Mouse (Mus musculus): ENCODE data around the gene Bcl3. TPM values are rescaled to one million over a fixed set of nuclear protein-coding genes. Genes with fewer than 3 reads are reported as not detected.

Bcl3 gene
- polyA plus RNA-seq, 1 experiment from 2014 or later, result 1.1 TPM

DNA sequence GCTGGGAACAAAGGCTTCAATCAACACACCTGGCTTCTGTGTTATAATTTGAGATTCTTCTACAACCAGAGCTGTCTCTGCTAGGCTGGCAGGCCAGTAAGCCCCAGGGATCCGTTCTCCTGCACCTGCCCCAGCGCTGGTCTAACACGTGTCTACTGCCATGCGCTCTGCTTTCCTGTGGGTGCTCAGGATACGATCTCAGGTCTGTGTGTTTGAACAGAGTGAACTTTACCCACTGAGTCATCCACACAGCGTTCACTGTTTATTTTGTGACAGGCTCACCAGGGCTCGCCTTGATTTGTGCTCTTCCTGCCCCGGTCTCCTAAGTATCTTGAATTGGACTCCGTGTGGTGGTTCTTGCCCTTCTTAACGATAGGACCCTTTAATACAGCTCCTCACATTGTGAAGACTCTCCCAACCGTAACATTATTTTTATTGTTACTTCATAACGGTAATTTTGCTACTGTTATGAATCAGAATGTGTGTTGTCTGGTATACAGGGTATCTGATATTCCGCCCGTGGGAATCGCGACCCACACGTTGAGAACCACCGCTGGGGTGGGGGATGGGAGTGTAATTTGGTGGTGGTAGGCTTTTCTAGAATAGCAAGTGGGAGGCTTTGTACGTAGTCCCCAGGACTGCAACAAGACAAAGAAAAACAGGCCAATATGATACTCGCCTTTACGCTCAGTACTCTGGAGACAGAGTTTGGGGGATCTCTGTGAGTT lies 19.3 kb upstream of the Bcl3 start:
- Histone ChIP-seq H3K4me1 (replicated peaks; ENCODE audit: control insufficient read depth, insufficient read depth, low read length) (0 out of 2 replicates have a peak, but pooled peaks cover 2% of the 10 kb centered on the region), H3K27ac (ENCODE audit: low read depth, low read length) (no peak overlapping the region), H3K9me3 (ENCODE audit: control insufficient read depth, low read length) (no peaks in the 10 kb centered on the region), H3K27me3 (ENCODE audit: control insufficient read depth, insufficient read depth, low read length) (0 out of 2 replicates have a peak, but pooled peaks cover 2% of the 10 kb centered on the region), H3K4me3 (ENCODE audit: low read depth, low read length) (no peak overlapping the region), H3K9ac (ENCODE audit: low read length) (no peak overlapping the region), H3K36me3 (ENCODE audit: control insufficient read depth, insufficient read depth, low read length) (no peaks in the 10 kb centered on the region), H3K4me2 (ENCODE audit: low read depth, low read length, severe bottlenecking) (no peak overlapping the region)
- no peak for ATAC-seq (replicated peaks; ENCODE audit: low FRiP score)
- WGBS, result 83% methylated on average over 21 of the region's 21 CpGs
- DNase-seq (ENCODE audit: low spot score), result peak; percentile 46

- no peak overlapping the region for H3K4me2 ChIP-seq (ENCODE audit: low read depth, low read length, severe bottlenecking)
- no peak overlapping the region for H3K4me3 ChIP-seq (ENCODE audit: low read depth, low read length)
- no peak for DNase-seq (ENCODE audit: low spot score)
- no peak for ATAC-seq (replicated peaks; ENCODE audit: low FRiP score)
- H3K27me3 ChIP-seq (ENCODE audit: control insufficient read depth, insufficient read depth, low read length), result 0 out of 2 replicates have a peak, but pooled peaks cover 2% of the 10 kb centered on the region
- no peaks in the 10 kb centered on the region for H3K9me3 ChIP-seq (ENCODE audit: control insufficient read depth, low read length)
- 0 out of 2 replicates have a peak, but pooled peaks cover 2% of the 10 kb centered on the region for H3K4me1 ChIP-seq (replicated peaks; ENCODE audit: control insufficient read depth, insufficient read depth, low read length)
- 82% methylated on average over 3 of the region's 3 CpGs for WGBS
- no peak overlapping the region for H3K9ac ChIP-seq (ENCODE audit: low read length)
- no peaks in the 10 kb centered on the region for H3K36me3 ChIP-seq (ENCODE audit: control insufficient read depth, insufficient read depth, low read length)
- H3K27ac ChIP-seq (ENCODE audit: low read depth, low read length), result no peak overlapping the region
Measured at GRCm38 (mm10) chr7:19840936-19841335, 18.4 kb upstream of the Bcl3 start.

- 77% methylated on average over 4 of the region's 4 CpGs for WGBS
- no peak overlapping the region for H3K4me3 ChIP-seq (ENCODE audit: low read depth, low read length)
- ATAC-seq (replicated peaks; ENCODE audit: low FRiP score) (no peak), DNase-seq (ENCODE audit: low spot score) (no peak)
- H3K4me2 ChIP-seq (ENCODE audit: low read depth, low read length, severe bottlenecking), result no peak overlapping the region
- no peaks in the 10 kb centered on the region for H3K9me3 ChIP-seq (ENCODE audit: control insufficient read depth, low read length)
- H3K4me1 ChIP-seq (replicated peaks; ENCODE audit: control insufficient read depth, insufficient read depth, low read length), result 0 out of 2 replicates have a peak, but pooled peaks cover 2% of the 10 kb centered on the region
- H3K27ac ChIP-seq (ENCODE audit: low read depth, low read length), result no peak overlapping the region
- H3K27me3 ChIP-seq (ENCODE audit: control insufficient read depth, insufficient read depth, low read length), result 0 out of 2 replicates have a peak, but pooled peaks cover 2% of the 10 kb centered on the region
- no peaks in the 10 kb centered on the region for H3K36me3 ChIP-seq (ENCODE audit: control insufficient read depth, insufficient read depth, low read length)
- no peak overlapping the region for H3K9ac ChIP-seq (ENCODE audit: low read length)
Measured at GRCm38 (mm10) chr7:19840371-19840770, 17.8 kb upstream of the Bcl3 start.

GRCm38 (mm10) chr7:19836843-19837242 lies 14.3 kb upstream of the Bcl3 start:
- Histone ChIP-seq H3K27me3 (ENCODE audit: control insufficient read depth, insufficient read depth, low read length) (no peaks in the 10 kb centered on the region), H3K4me2 (ENCODE audit: low read depth, low read length, severe bottlenecking) (no peak overlapping the region), H3K4me3 (ENCODE audit: low read depth, low read length) (no peak overlapping the region), H3K27ac (ENCODE audit: low read depth, low read length) (no peak overlapping the region), H3K36me3 (ENCODE audit: control insufficient read depth, insufficient read depth, low read length) (no peaks in the 10 kb centered on the region), H3K9ac (ENCODE audit: low read length) (no peak overlapping the region), H3K4me1 (replicated peaks; ENCODE audit: control insufficient read depth, insufficient read depth, low read length) (no peaks in the 10 kb centered on the region), H3K9me3 (ENCODE audit: control insufficient read depth, low read length) (no peaks in the 10 kb centered on the region)
- DNase-seq (ENCODE audit: low spot score) (no peak), ATAC-seq (replicated peaks; ENCODE audit: low FRiP score) (no peak)
- WGBS, result 66% methylated on average over 3 of the region's 3 CpGs

GRCm38 (mm10) chr7:19834055-19834454 lies 11.5 kb upstream of the Bcl3 start:
- DNase-seq (ENCODE audit: low spot score) (no peak), ATAC-seq (replicated peaks; ENCODE audit: low FRiP score) (no peak)
- no peak overlapping the region for H3K4me3 ChIP-seq (ENCODE audit: low read depth, low read length)
- WGBS, result 62% methylated on average over 3 of the region's 3 CpGs
- H3K27me3 ChIP-seq (ENCODE audit: control insufficient read depth, insufficient read depth, low read length), result no peaks in the 10 kb centered on the region
- no peaks in the 10 kb centered on the region for H3K36me3 ChIP-seq (ENCODE audit: control insufficient read depth, insufficient read depth, low read length)
- no peak overlapping the region for H3K4me2 ChIP-seq (ENCODE audit: low read depth, low read length, severe bottlenecking)
- H3K9me3 ChIP-seq (ENCODE audit: control insufficient read depth, low read length), result no peaks in the 10 kb centered on the region
- no peak overlapping the region for H3K9ac ChIP-seq (ENCODE audit: low read length)
- H3K27ac ChIP-seq (ENCODE audit: low read depth, low read length), result no peak overlapping the region
- 0 out of 2 replicates have a peak, but pooled peaks cover 2% of the 10 kb centered on the region for H3K4me1 ChIP-seq (replicated peaks; ENCODE audit: control insufficient read depth, insufficient read depth, low read length)

- no peak overlapping the region for H3K4me2 ChIP-seq (ENCODE audit: low read depth, low read length, severe bottlenecking)
- H3K4me1 ChIP-seq (replicated peaks; ENCODE audit: control insufficient read depth, insufficient read depth, low read length), result 0 out of 2 replicates have a peak, but pooled peaks cover 2% of the 10 kb centered on the region
- no peaks in the 10 kb centered on the region for H3K36me3 ChIP-seq (ENCODE audit: control insufficient read depth, insufficient read depth, low read length)
- no peak overlapping the region for H3K27ac ChIP-seq (ENCODE audit: low read depth, low read length)
- H3K9me3 ChIP-seq (ENCODE audit: control insufficient read depth, low read length), result no peaks in the 10 kb centered on the region
- 56% methylated on average over 9 of the region's 9 CpGs for WGBS
- DNase-seq (ENCODE audit: low spot score) (no peak), ATAC-seq (replicated peaks; ENCODE audit: low FRiP score) (no peak)
- no peak overlapping the region for H3K9ac ChIP-seq (ENCODE audit: low read length)
- H3K4me3 ChIP-seq (ENCODE audit: low read depth, low read length), result no peak overlapping the region
- H3K27me3 ChIP-seq (ENCODE audit: control insufficient read depth, insufficient read depth, low read length), result no peaks in the 10 kb centered on the region
Measured at GRCm38 (mm10) chr7:19831837-19832236, 9.3 kb upstream of the Bcl3 start.

DNA sequence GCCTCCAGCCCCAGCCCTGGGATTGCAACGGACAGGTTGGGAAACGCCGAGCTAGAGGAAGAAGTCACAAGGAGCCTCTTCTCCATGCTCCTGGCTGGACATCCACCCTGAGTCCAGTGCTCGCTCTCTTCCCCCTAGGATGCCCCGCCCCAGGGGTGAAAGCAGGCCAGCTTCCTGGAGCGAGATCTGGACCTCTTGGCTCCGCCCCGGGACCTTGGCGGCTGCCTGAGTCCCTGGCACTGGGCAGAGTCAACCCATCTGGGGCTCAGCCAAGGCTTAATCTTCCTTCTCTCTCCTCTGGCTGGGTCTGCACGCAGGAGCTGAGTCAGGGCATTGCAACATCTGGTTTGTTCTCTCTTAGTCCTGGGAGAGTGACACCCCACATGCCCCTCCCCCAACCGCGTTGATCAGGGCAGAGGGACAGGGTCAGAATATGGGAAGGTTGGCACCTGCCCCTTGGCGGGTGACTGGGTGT lies 8.1 kb upstream of the Bcl3 start:
- H3K27me3 ChIP-seq (ENCODE audit: control insufficient read depth, insufficient read depth, low read length), result no peaks in the 10 kb centered on the region

DNA sequence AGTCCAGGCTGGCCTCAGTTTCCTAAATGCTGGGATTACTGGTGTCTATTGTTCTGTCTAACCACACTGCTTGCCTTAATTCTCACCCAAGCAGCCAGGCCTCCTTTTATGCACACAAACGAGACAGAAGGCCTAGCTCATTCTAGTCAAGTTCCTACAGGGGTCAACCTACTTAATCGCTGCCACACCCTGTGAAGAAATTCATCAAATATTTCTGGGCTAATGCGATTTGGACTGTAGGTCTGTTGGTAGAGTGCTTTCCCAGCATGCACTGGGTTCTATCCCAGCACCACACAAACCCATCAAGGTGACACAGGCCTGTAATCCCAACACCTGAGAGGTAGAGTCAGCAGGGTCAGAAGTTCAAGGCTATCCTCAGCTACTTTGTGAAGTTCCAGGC lies 7.1 kb upstream of the Bcl3 start:
- WGBS, result 78% methylated on average over 3 of the region's 3 CpGs

More for the DNA sequence above, 8.1 kb upstream of the Bcl3 start:
- H3K36me3 ChIP-seq (ENCODE audit: control insufficient read depth, insufficient read depth, low read length), result no peaks in the 10 kb centered on the region
- H3K4me1 ChIP-seq (replicated peaks; ENCODE audit: control insufficient read depth, insufficient read depth, low read length), result 0 out of 2 replicates have a peak, but pooled peaks cover 2% of the 10 kb centered on the region
- no peak for ATAC-seq (replicated peaks; ENCODE audit: low FRiP score)
- H3K27ac ChIP-seq (ENCODE audit: low read depth, low read length), result no peak overlapping the region
- no peak overlapping the region for H3K9ac ChIP-seq (ENCODE audit: low read length)
- H3K4me3 ChIP-seq (ENCODE audit: low read depth, low read length), result no peak overlapping the region
- H3K9me3 ChIP-seq (ENCODE audit: control insufficient read depth, low read length), result no peaks in the 10 kb centered on the region
- 37% methylated on average over 13 of the region's 13 CpGs for WGBS
- DNase-seq (ENCODE audit: low spot score), result no peak
- H3K4me2 ChIP-seq (ENCODE audit: low read depth, low read length, severe bottlenecking), result no peak overlapping the region

More for the DNA sequence above, 7.1 kb upstream of the Bcl3 start:
- no peak for ATAC-seq (replicated peaks; ENCODE audit: low FRiP score)
- H3K36me3 ChIP-seq (ENCODE audit: control insufficient read depth, insufficient read depth, low read length), result no peaks in the 10 kb centered on the region
- H3K27ac ChIP-seq (ENCODE audit: low read depth, low read length), result no peak overlapping the region
- no peaks in the 10 kb centered on the region for H3K9me3 ChIP-seq (ENCODE audit: control insufficient read depth, low read length)
- H3K9ac ChIP-seq (ENCODE audit: low read length), result no peak overlapping the region
- no peak overlapping the region for H3K4me2 ChIP-seq (ENCODE audit: low read depth, low read length, severe bottlenecking)
- H3K27me3 ChIP-seq (ENCODE audit: control insufficient read depth, insufficient read depth, low read length), result no peaks in the 10 kb centered on the region
- no peak overlapping the region for H3K4me3 ChIP-seq (ENCODE audit: low read depth, low read length)
- no peak for DNase-seq (ENCODE audit: low spot score)
- H3K4me1 ChIP-seq (replicated peaks; ENCODE audit: control insufficient read depth, insufficient read depth, low read length), result 0 out of 2 replicates have a peak, but pooled peaks cover 2% of the 10 kb centered on the region
